Mouse (Mus musculus) megakaryocyte, adult 5-6 weeks (primary cell): Measurements from ENCODE around the gene Rtca. TPM values are rescaled to one million over a fixed set of nuclear protein-coding genes. Genes with fewer than 3 reads are reported as not detected.

Experiments
- ATAC-seq: 2 replicates; pipeline ENCODE4 v1.8.0; 2016; ENCODE audit warnings: mild to moderate bottlenecking, inconsistent platforms; ENCODE audit not compliant: poor library complexity, severe bottlenecking
- total RNA-seq, 2 experiments: library from RNA; stranded (forward) in 1 of 2; stranded (reverse) in 1 of 2; fragments of 153-499, 151-499 nt in 1 of 2; fragments of 221-1000, 200-1000 nt in 1 of 2; gene quantifications; 2 replicates each; pipeline versions ENCODE4 v1.2.3 to v1.2.4; 2015 to 2017

The Rtca gene
- total RNA-seq, 2 experiments from 2014 or later: 25.4 to 70.9 TPM

- ATAC-seq: no peak
These were observed 30.7 kb downstream of the Rtca start for GRCm38 (mm10) chr3:116477351-116477750.

DNA sequence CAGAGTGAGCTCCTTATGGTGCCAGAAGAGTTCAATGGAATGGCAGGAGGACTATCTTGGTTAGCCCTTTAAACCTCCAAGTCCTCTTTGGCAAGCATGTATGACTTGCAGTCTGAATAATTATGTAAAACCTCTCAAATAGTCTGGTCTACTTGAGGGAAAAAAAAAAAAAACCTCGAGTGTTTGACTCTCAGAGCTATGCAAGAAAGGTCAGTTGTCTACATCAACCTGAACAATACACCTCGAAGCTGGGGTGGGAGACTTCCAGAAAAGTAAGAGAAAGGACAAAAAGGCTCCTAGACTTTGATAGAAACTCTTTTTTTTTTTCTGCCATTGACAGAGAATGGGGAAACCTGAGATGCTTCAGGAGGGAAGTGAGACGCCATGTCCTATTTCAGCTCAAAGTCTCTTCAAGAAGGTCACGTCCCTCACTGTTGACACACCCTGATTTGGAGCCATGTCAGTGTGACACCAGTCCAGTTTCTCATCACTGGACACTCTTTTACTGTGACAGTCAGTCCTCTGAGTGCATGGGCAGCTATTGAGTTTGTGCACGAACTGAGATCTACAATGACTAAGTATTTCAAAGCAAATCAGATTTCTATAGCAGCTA lies 31.2 kb downstream of the Rtca start:
- peak; percentile 62; the same call in 1 of the 2 replicates for ATAC-seq

DNA sequence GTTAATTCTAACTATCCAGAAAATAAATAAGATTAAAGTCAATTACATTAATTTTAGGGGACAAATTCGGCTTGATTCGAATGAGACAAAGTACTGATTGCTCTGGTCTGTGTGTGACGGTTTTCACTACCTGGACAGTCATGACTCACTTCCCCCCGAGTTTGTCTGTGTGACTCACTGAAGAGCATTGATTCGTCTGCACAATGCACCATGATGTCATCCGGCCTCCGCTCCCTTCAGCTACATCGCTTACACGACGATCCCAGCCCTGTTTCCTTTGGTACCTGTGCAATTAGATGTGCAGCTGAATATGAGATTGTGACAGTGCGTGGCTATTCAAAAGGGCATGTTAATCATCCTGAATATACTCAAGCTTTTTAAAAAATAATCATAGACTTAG lies 33.4 kb downstream of the Rtca start:
- ATAC-seq: no peak

GRCm38 (mm10) chr3:116465709-116466108 lies 42.3 kb downstream of the Rtca start:
- peak; percentile 72 for ATAC-seq

DNA sequence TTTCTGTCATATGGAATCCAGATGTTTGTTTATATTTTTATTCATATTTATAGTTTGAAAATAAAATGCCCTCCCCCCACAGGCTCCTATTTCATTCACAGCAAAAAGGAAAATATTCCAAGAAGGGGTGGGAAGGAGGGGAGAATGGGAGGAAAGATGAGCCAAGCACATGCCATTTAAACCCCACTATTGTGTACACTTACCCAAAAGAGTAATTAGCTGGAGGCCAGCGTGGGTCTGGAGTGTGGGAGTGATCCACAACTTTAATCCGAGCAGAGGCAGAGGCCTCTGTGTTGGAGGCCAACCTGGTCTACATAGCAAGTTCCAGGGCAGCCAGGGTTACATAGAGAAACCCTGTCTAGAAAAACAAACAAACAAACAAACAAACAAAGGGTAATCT lies 43.7 kb downstream of the Rtca start:
- no peak for ATAC-seq

GRCm38 (mm10) chr3:116461053-116461452 lies 47.0 kb downstream of the Rtca start:
- ATAC-seq: no peak

DNA sequence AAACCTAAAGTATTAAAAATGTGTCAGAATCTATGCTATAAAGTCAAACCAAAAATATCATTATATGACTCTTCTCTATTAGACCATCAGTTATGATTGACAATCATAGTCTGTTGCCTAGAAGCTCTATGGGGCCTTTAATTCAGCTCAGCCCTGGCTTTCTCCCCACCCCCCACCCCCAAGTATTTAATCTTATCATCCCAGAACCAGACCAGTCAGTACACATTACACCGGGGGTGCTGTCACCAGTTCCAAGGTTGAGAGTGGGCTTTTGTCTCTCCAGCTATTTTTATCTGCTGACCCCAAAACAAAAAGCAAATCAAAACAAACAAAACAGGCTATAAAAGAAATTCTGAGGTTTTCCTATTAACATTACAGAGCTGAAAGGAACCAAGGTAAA lies 53.5 kb downstream of the Rtca start:
- ATAC-seq: no peak

DNA sequence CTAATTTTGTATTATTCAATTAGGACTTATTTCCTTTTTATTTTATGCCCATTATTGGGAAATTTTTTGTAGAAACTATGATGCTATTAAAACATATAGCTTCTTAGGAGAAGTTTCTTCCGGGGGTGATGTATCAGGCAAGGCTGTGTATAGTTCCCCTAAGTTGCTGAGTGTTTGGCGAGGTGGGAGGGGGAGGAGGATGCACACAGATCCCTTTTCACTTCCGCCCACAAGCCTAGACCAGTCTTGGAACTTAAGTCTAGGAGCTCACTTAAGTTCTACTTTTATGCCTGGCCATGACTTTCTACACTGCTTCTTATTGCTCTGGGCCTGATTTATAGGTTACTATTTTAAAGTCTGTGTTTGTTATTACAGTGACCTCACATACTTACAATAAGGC lies 57.3 kb downstream of the Rtca start:
- ATAC-seq: peak; percentile 98

GRCm38 (mm10) chr3:116444327-116444726 lies 63.7 kb downstream of the Rtca start:
- ATAC-seq: no peak

DNA sequence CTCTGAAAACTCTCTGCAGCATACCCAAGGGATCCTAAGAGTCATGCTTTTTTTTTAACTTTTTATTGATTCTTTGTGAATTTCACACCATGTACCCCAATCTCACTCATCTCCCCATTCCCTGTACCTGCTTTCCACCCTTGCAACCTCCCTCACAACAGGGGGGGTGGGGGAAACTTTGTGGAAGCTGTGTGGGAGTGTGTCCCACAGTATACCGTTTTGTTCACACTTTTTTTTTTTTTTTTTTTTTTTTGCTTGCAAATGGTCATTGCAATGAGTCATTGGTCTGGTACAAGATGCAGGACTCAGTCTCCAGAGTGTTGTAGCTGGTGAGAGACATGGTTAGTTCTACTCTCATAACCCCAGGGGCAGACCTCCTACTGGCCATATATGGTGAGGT lies 65.2 kb downstream of the Rtca start:
- no peak for ATAC-seq

DNA sequence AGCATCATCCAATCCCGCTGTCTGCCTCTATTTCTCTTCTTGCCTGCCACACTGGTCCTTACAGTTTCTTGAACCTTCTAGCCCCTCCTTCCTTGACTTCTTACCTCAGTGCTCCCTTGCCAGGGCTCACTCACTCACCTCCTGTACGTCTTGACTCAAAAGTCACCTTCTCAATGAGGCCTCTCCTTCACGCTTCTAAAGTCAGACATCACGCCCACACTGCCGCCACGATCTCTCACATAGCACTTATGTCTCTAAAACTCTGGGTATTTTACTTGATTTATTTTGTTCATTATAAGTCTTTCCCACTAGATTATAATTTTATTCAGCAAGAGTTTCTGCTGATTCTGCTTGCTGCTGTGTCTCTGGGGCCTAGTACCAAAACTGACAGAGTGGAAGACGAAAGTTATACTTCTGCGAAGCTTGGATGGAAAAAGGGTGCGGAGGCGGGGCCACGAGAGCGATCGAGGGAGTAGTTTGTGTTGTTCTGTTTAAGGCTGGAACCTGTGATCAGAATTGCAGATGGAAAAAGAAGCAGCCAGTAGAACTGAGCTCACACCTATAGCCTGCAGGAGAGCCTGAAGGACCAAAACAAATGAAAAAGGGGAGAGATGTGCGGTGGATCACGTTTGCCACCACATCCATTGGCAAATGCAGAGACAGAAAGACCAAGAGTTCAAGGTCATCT lies 66.3 kb downstream of the Rtca start:
- no peak for ATAC-seq

DNA sequence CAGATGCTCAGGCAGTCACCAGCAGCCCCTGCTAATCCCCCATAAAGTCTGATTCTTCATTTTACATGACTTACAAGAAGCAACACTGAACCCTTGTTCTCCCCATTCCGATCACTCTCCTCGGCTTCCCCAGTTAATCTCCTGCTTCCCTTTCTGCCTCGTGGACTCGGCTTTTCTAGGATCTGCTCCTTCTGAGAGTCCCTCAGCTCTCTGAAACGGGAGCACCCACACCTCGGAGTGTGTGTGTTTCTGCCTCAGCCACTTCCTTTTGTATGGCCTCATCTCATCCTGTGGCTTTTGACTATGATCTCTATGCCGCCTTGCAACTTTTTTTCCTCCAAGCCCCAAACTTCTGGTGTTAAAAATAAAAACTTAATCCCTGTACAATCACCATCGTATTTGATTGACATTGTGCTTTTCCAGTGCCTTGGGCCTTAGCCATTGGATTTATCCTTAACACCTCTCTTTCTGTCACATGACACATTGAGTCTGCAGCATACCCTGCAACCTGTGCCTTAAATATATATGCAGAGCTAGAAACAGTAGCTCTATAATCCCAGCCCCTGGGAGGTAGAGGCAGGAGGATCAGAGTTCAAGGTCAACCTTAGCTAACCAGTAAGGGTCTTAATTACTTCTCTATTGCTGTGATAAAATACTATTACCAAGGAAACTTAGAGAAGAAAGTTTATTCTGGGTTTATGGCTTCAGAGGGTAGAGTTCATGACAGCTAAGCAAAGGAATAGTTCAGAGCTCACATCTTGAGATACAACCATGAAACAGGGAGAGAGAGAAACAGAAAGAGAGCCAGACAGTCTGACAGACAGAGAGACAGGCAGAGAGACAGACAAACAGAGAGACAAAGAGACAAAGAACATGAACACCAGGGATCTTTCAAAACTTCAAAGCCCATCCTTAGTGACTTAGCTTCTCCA lies 67.7 kb downstream of the Rtca start:
- ATAC-seq: peak; percentile 48

Other genes starting within 250 kb of the Rtca start
- 21.0 and 22.1 TPM in 2 replicates for gene Cdc14a, start 84.2 kb downstream of the Rtca start, total RNA-seq (2015)
- gene Cdc14a, start 84.2 kb downstream of the Rtca start, total RNA-seq (2017): 21.7 and 26.2 TPM in 2 replicates
- gene Dbt, start 4.9 kb upstream of the Rtca start, total RNA-seq (2015): 12.4 and 14.3 TPM in 2 replicates
- 7.2 and 9.6 TPM in 2 replicates for gene Dbt, start 4.9 kb upstream of the Rtca start, total RNA-seq (2017)
- gene Lrrc39, start 54.8 kb upstream of the Rtca start, total RNA-seq (2015): 0.14 TPM in 1 of 2 replicates, not detected in the other
- 0.04 and 0.40 TPM in 2 replicates for gene Lrrc39, start 54.8 kb upstream of the Rtca start, total RNA-seq (2017)
- gene Sass6, start 86.8 kb upstream of the Rtca start, total RNA-seq (2015): 33.6 and 36.1 TPM in 2 replicates
- gene Sass6, start 86.8 kb upstream of the Rtca start, total RNA-seq (2017): 44.9 and 46.2 TPM in 2 replicates
- gene Trmt13, start 106.4 kb upstream of the Rtca start, total RNA-seq (2015): 17.7 and 19.4 TPM in 2 replicates
- 22.1 and 27.0 TPM in 2 replicates for gene Trmt13, start 106.4 kb upstream of the Rtca start, total RNA-seq (2017)
- 82.7 and 88.5 TPM in 2 replicates for gene Mfsd14a, start 154.5 kb upstream of the Rtca start, total RNA-seq (2015)
- gene Mfsd14a, start 154.5 kb upstream of the Rtca start, total RNA-seq (2017): 91.5 and 95.8 TPM in 2 replicates
- not detected in 2 replicates for gene Gm43191, start 173.1 kb upstream of the Rtca start, total RNA-seq (2015)
- gene Gm43191, start 173.1 kb upstream of the Rtca start, total RNA-seq (2017): not detected in 2 replicates
- gene Slc35a3, start 204.6 kb upstream of the Rtca start, total RNA-seq (2015): 39.9 and 45.5 TPM in 2 replicates
- gene Slc35a3, start 204.6 kb upstream of the Rtca start, total RNA-seq (2017): 55.4 and 56.0 TPM in 2 replicates